Mouse (Mus musculus): ENCODE results near the gene Gimap4. TPM values are rescaled to one million over a fixed set of nuclear protein-coding genes. Genes with fewer than 3 reads are reported as not detected.
"Not testable (repeated sequence)": the region's sequence is repeated elsewhere in the genome, so short reads cannot be mapped to it uniquely, and the experiment has no call there.

Gene Gimap4
- polyA plus RNA-seq, 1 experiment from 2014 or later, result 15.9 TPM

DNA sequence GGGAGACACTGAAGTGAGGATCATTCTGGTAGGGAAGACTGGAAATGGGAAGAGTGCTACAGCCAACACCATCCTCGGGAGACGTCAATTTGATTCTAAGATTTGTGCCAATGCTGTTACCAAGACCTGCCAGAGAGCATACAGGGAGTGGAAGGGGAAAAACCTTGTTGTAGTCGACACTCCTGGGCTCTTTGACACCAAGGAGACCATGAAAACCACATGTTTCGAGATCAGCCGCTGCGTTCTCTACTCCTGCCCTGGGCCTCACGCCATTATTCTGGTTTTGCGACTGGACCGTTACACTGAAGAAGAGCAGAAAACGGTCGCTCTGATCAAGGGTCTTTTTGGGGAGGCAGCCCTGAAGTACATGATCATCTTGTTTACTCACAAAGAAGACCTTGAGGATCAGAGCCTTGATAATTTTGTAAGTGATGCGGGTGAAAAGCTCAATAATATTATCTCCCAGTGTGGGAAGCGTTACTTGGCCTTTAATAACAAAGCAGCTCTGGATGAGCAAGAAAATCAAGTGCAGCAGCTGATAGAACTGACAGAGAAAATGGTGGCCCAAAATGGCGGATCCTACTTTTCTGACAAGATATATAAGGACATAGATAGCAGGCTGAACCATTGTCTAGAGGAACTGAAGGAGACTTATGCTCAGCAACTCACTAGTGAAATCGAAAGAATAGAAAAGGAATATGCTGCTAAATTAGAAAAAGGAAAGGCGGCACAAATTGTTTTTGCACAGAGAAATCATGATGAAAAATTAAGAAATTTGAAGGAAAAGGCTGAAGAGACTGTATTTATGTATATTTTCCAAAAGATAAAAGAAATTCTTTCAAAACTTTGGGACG, 6.6 kb upstream of the Gimap4 start:
- peaks cover 33% of the 10 kb centered on the region for H3K4me1 ChIP-seq
- no peak overlapping the region for H3K27ac ChIP-seq
- H3K9me3 ChIP-seq (replicated peaks), result no peaks in the 10 kb centered on the region
- no peak overlapping the region for H3K4me3 ChIP-seq
- no peak for ATAC-seq
- 0 out of 2 replicates have a peak overlapping the region, but pooled peaks have one; percentile 67 for H3K4me2 ChIP-seq
- no peak overlapping the region for H3K9ac ChIP-seq
- peaks cover 10% of the 10 kb centered on the region; the same call in 1 of the 2 replicates for H3K36me3 ChIP-seq
- no peaks in the 10 kb centered on the region for H3K27me3 ChIP-seq (replicated peaks)
- 73% methylated on average over 17 of the region's 17 CpGs for WGBS (ENCODE audit: insufficient replicate concordance)

GRCm38 (mm10) chr6:48678391-48678790, 6.0 kb upstream of the Gimap4 start:
- WGBS (ENCODE audit: insufficient replicate concordance), result 42% methylated on average over 4 of the region's 4 CpGs
- H3K4me2 ChIP-seq, result no peak overlapping the region
- peaks cover 10% of the 10 kb centered on the region; the same call in 1 of the 2 replicates for H3K36me3 ChIP-seq
- H3K9me3 ChIP-seq (replicated peaks), result no peaks in the 10 kb centered on the region
- H3K27me3 ChIP-seq (replicated peaks), result no peaks in the 10 kb centered on the region
- no peak for ATAC-seq
- peaks cover 33% of the 10 kb centered on the region for H3K4me1 ChIP-seq
- H3K4me3 ChIP-seq, result no peak overlapping the region
- H3K27ac ChIP-seq, result no peak overlapping the region
- no peak overlapping the region for H3K9ac ChIP-seq

- H3K4me3 ChIP-seq, result no peak overlapping the region
- peaks cover 32% of the 10 kb centered on the region for H3K4me1 ChIP-seq
- no peaks in the 10 kb centered on the region for H3K9me3 ChIP-seq (replicated peaks)
- H3K9ac ChIP-seq, result no peak overlapping the region
- no peaks in the 10 kb centered on the region for H3K27me3 ChIP-seq (replicated peaks)
- H3K4me2 ChIP-seq, result no peak overlapping the region
- WGBS (ENCODE audit: insufficient replicate concordance), result 70% methylated on average over 6 of the region's 6 CpGs
- H3K27ac ChIP-seq, result no peak overlapping the region
- ATAC-seq, result no peak
- peaks cover 10% of the 10 kb centered on the region; the same call in 1 of the 2 replicates for H3K36me3 ChIP-seq
Observed at GRCm38 (mm10) chr6:48679701-48680100, 4.6 kb upstream of the Gimap4 start.

DNA sequence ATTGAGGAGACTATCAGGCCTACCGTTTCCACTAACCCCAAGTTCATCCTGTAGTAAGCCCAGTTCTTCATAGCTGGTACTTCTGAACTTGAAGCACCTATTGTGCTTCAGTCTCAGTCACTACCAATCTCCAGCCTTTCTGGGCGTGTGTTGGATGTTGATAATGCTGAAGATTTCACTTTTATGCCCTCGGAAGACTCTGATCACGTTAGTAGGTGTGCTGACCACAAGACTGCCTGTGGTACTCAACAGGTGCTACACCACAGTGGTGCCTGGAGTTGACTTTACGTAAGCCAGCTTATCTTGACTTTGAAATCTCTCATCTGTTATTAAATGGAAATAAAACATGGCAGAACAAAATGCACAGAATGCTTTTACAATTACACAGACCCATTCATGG, 3.9 kb upstream of the Gimap4 start:
- no peak overlapping the region for H3K4me2 ChIP-seq
- no peak overlapping the region for H3K27ac ChIP-seq
- no peak for ATAC-seq
- H3K9me3 ChIP-seq (replicated peaks), result no peaks in the 10 kb centered on the region
- 49% methylated on average over 5 of the region's 5 CpGs for WGBS (ENCODE audit: insufficient replicate concordance)
- peaks cover 26% of the 10 kb centered on the region for H3K4me1 ChIP-seq
- H3K36me3 ChIP-seq, result peaks cover 10% of the 10 kb centered on the region; the same call in 1 of the 2 replicates
- H3K27me3 ChIP-seq (replicated peaks), result no peaks in the 10 kb centered on the region
- H3K4me3 ChIP-seq, result no peak overlapping the region
- H3K9ac ChIP-seq, result no peak overlapping the region

DNA sequence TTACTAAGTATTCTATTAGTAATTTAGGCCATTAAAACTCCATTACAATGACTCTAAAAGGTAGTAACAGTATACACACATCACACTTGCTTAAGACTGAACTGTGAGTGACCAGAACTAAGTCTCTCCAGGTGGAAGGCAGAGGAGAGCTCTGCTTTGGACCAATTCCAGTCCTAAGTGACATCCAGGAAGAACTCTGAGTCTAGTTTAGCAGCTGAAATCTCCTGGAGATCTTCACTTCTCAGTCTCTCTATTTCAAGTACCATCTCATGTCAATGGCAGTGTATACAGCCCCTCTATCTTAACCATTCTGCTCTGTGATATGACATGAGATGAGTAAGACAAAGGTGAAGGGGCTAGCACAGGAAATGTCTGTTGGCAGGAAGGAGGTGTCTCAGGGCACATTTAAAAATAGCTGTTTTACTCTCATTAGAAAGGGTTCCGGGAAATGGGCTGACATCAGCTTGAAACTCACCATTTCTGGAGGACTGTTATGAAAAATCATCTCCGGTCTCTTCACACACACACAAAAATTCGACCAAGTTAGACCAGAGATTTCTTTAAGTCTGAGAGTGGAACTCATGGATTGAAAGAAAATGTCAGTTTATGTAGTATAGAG, 2.8 kb upstream of the Gimap4 start:
- H3K4me3 ChIP-seq, result no peak overlapping the region
- H3K9me3 ChIP-seq (replicated peaks), result no peaks in the 10 kb centered on the region
- H3K4me2 ChIP-seq, result no peak overlapping the region
- no peak for ATAC-seq
- peaks cover 22% of the 10 kb centered on the region for H3K4me1 ChIP-seq
- peaks cover 10% of the 10 kb centered on the region; the same call in 1 of the 2 replicates for H3K36me3 ChIP-seq
- no peaks in the 10 kb centered on the region for H3K27me3 ChIP-seq (replicated peaks)
- no peak overlapping the region for H3K9ac ChIP-seq
- 28% methylated on average over 3 of the region's 3 CpGs for WGBS (ENCODE audit: insufficient replicate concordance)
- H3K27ac ChIP-seq, result no peak overlapping the region

DNA sequence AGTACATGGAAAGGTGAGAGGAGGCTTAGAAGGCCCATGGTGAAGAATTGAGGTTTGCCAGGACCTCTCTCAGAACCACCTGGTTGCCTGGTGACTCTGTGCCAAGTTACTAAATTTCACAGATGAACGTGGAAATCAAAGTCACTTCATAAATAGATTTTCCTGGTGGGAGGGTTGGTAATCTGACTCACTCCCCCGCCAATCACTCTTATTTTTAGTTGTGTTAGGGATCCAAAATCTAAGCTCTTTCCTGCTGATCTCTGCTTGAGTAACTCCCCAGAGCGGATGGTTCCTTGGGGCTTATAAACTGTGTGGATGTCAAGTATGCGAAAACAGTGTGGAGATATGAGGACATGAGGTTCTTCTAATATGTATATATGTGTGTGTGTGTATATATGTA, 2.1 kb upstream of the Gimap4 start:
- Histone ChIP-seq H3K27me3 (replicated peaks) (no peaks in the 10 kb centered on the region), H3K4me3 (no peak overlapping the region), H3K9ac (no peak overlapping the region), H3K27ac (no peak overlapping the region), H3K36me3 (peaks cover 10% of the 10 kb centered on the region; the same call in 1 of the 2 replicates), H3K9me3 (replicated peaks) (no peaks in the 10 kb centered on the region), H3K4me2 (no peak overlapping the region), H3K4me1 (0 out of 2 replicates have a peak, but pooled peaks cover 18% of the 10 kb centered on the region)
- WGBS (ENCODE audit: insufficient replicate concordance), result 52% methylated on average over 4 of the region's 4 CpGs
- no peak for ATAC-seq

GRCm38 (mm10) chr6:48683263-48683821, 1.0 kb upstream of the Gimap4 start:
- H3K4me1 ChIP-seq, result 0 out of 2 replicates have a peak, but pooled peaks cover 11% of the 10 kb centered on the region
- not testable (repeated sequence) for H3K27ac ChIP-seq; H3K9ac ChIP-seq; H3K36me3 ChIP-seq; H3K27me3 ChIP-seq (replicated peaks); ATAC-seq; H3K4me2 ChIP-seq; H3K9me3 ChIP-seq (replicated peaks); H3K4me3 ChIP-seq
- 87% methylated on average over 4 of the region's 4 CpGs for WGBS (ENCODE audit: insufficient replicate concordance)

- no peak overlapping the region for H3K27ac ChIP-seq
- H3K4me3 ChIP-seq, result no peak overlapping the region
- H3K27me3 ChIP-seq (replicated peaks), result no peaks in the 10 kb centered on the region
- H3K9me3 ChIP-seq (replicated peaks), result no peaks in the 10 kb centered on the region
- ATAC-seq, result no peak
- 0 out of 2 replicates have a peak, but pooled peaks cover 11% of the 10 kb centered on the region for H3K4me1 ChIP-seq
- peaks cover 4% of the 10 kb centered on the region; the same call in 1 of the 2 replicates for H3K36me3 ChIP-seq
- WGBS (ENCODE audit: insufficient replicate concordance), result 40% methylated on average over 4 of the region's 4 CpGs
- no peak overlapping the region for H3K9ac ChIP-seq
- H3K4me2 ChIP-seq, result no peak overlapping the region
Observed at GRCm38 (mm10) chr6:48684806-48685205, 457 bp downstream of the Gimap4 start.

GRCm38 (mm10) chr6:48685251-48685650, 902 bp downstream of the Gimap4 start:
- H3K4me2 ChIP-seq, result peak overlapping the region; percentile 7; the same call in 1 of the 2 replicates
- no peak for ATAC-seq
- no peaks in the 10 kb centered on the region for H3K27me3 ChIP-seq (replicated peaks)
- H3K36me3 ChIP-seq, result no peaks in the 10 kb centered on the region
- no peak overlapping the region for H3K27ac ChIP-seq
- H3K9me3 ChIP-seq (replicated peaks), result no peaks in the 10 kb centered on the region
- H3K4me1 ChIP-seq, result 0 out of 2 replicates have a peak, but pooled peaks cover 11% of the 10 kb centered on the region
- 61% methylated on average over 2 of the region's 2 CpGs for WGBS (ENCODE audit: insufficient replicate concordance)
- H3K9ac ChIP-seq, result no peak overlapping the region
- no peak overlapping the region for H3K4me3 ChIP-seq

GRCm38 (mm10) chr6:48685694-48686665, 1.6 kb downstream of the Gimap4 start:
- Histone ChIP-seq H3K4me1 (0 out of 2 replicates have a peak, but pooled peaks cover 11% of the 10 kb centered on the region), H3K9me3 (replicated peaks) (no peaks in the 10 kb centered on the region), H3K4me2 (0 out of 2 replicates have a peak overlapping the region, but pooled peaks have one; percentile 2), H3K27me3 (replicated peaks) (no peaks in the 10 kb centered on the region), H3K27ac (no peak overlapping the region; the same call in 1 of the 2 replicates), H3K9ac (no peak overlapping the region), H3K36me3 (no peaks in the 10 kb centered on the region), H3K4me3 (no peak overlapping the region)
- 47% methylated on average over 7 of the region's 7 CpGs for WGBS (ENCODE audit: insufficient replicate concordance)
- no peak for ATAC-seq

GRCm38 (mm10) chr6:48687077-48687476, 2.7 kb downstream of the Gimap4 start:
- Histone ChIP-seq H3K4me3 (no peak overlapping the region), H3K4me1 (0 out of 2 replicates have a peak, but pooled peaks cover 11% of the 10 kb centered on the region), H3K9me3 (replicated peaks) (no peaks in the 10 kb centered on the region), H3K4me2 (no peak overlapping the region), H3K27ac (no peak overlapping the region), H3K9ac (no peak overlapping the region), H3K27me3 (replicated peaks) (no peaks in the 10 kb centered on the region), H3K36me3 (no peaks in the 10 kb centered on the region)
- 25% methylated on average over 2 of the region's 2 CpGs for WGBS (ENCODE audit: insufficient replicate concordance)
- no peak for ATAC-seq

All from liver, embryonic 12.5 days (tissue).